Mouse (Mus musculus) monocyte, adult 5-6 weeks (primary cell): ENCODE data around the gene Eml4. TPM values are rescaled to one million over a fixed set of nuclear protein-coding genes. Genes with fewer than 3 reads are reported as not detected.

Source experiments
- ATAC-seq: fragments of 153-309, 156-312 bp; replicated peaks from 2 replicates; pipeline ENCODE4 v1.8.0; 2017; ENCODE audit warnings: mild to moderate bottlenecking; ENCODE audit not compliant: low TSS enrichment, insufficient number of reproducible peaks, severe bottlenecking, poor library complexity, low FRiP score
- total RNA-seq: library from RNA; stranded (forward); fragments of 200-1000, 200-491, 200-594 nt; gene quantifications from 3 replicates; pipeline ENCODE4 v1.2.3, GENCODE M21; 2017

Eml4 gene
- total RNA-seq, 1 experiment from 2014 or later = 60.9 TPM

- no peak for ATAC-seq
Measured at GRCm38 (mm10) chr17:83466697-83467251, 116.0 kb downstream of the Eml4 start.

GRCm38 (mm10) chr17:83469586-83469985 is 118.9 kb downstream of the Eml4 start:
- no peak for ATAC-seq

DNA sequence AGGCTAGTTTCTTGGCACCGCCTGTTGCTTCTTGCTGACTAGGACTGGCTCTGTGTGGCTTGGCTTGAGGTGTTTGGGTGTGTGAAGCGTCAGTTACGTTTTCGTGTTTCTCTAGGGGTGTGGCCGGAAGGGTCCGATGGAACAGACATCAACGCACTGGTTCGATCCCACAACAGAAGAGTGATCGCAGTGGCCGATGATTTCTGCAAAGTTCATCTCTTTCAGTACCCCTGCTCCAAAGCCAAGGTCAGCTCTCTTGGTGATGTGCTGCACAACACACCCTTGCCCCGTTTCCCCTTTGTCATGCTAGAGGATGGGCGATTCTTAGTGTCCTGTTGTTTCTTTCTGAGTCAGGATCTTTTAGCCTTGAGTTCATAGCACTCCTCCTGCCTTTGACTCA is 126.4 kb downstream of the Eml4 start:
- ATAC-seq = no peak

GRCm38 (mm10) chr17:83481551-83481950 is 130.8 kb downstream of the Eml4 start:
- no peak for ATAC-seq

DNA sequence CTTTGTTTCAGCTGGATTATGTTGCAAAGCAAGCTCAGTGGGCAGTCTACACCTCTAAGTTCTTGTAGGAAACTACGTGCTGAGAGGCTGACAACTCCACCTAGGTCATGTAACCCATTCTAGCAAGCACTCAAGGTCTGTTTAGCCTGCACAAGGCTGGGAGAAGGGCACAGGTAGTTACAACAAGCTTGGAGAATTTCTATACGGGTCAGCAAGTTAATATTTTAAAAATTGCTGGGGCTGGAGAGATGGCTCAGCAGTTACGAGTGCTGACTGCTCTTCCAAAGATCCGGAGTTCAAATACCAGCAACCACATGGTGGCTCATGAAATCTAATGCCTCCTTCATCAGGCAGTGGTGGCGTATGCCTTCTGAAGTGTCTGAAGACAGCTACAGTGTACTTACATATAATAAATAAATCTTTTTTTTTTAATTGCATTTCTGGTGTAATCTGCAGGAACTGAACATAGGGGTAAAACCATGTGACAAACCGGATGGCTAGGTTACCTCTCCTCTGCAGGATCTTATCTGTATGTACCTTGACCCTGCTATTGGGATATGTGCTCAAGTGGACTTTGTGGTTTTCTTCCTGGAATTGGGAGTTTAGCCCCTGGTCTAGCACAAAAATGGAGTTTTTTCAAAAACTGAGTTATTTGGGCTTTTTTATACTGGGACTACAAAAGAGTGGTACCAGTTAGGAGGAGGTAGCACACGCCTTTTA is 132.2 kb downstream of the Eml4 start:
- no peak for ATAC-seq

- no peak for ATAC-seq
Measured at GRCm38 (mm10) chr17:83483784-83484183, 133.1 kb downstream of the Eml4 start.

GRCm38 (mm10) chr17:83487762-83488161 is 137.0 kb downstream of the Eml4 start:
- ATAC-seq = no peak

DNA sequence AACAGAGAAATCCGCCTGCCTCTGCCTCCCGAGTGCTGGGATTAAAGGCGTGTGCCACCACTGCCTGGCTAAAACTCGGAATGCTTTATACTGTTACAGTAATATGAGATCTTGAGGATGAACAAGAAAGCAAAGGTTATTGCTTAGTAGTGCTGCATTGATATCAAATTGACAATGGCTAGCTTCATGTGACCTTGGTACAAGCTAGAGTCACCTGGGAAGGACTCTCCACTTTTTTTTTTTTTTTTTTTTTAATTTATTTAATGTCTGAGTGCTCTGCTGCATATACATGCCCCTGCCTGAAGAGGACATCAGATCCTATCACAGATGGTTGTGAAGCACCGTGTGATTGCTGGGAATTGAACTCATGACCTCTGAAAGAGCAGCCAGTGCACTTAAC is 148.2 kb downstream of the Eml4 start:
- ATAC-seq = no peak

DNA sequence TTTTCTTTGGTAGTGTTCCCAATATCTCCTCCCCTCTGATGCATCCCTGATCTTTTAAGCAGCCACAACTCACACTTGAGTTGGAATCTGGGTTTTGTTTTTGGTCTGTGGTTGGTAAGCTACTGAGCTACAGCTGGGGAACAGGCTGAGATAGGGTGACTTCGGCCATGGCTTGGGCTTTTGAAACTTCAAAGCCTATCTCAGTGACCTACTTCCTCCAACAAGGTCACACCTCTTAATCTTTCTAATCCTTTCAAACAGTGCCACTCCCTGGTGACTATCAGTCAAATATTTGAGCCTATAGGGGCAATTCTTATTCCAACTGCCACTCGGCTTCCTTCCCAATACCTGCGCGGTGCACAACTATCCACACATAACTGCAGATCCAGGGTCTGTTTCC is 149.0 kb downstream of the Eml4 start:
- no peak for ATAC-seq

DNA sequence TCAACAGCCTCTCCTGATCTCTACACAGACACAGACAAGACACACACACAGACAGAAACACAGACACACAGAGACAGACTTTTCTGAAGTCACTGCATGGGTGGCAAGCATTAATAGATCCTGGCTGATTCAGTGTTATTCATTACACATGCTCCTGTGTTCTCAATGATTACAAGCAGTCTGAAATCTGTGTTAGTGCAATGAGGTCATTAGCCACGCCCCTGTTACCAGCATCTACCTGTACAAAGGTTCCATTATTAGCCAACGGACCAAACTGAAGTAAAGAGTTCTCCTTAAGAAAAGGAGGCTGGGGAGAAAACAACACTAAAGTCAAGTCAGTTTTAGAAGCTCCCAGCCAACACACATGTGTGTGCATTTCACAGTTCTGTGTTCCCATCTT is 153.0 kb downstream of the Eml4 start:
- ATAC-seq = no peak

GRCm38 (mm10) chr17:83512130-83512529 is 161.4 kb downstream of the Eml4 start:
- ATAC-seq = no peak

DNA sequence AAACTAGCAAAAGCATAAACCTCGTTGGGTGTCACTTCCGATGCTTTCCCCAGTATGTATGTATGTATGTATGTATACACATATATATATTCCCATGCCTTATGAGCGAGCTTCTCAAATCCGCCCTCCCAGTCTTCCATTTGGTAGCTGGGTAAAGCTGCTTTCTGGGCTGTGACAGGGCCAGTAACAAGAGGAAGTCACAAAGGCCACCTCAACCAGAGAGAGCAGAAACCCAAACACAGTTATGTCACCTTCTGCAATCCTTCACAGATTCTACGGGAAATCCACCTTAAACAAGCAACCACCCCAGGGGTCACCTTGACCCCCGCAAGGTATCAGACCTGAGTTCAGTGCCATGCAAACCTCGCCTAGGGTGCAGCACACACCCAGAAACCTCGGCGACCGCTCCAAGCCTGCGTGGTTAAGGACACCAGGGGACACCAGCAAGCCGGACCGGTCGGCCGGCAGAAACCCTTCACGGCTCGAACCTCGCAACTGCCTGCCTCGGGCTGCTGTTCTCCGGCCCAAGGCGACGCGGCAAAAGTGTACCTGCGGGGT is 163.0 kb downstream of the Eml4 start:
- peak; percentile 20; the same call in 1 of the 2 replicates for ATAC-seq

- peak; percentile 94 for ATAC-seq
Measured at GRCm38 (mm10) chr17:83514213-83514701, 163.5 kb downstream of the Eml4 start.

DNA sequence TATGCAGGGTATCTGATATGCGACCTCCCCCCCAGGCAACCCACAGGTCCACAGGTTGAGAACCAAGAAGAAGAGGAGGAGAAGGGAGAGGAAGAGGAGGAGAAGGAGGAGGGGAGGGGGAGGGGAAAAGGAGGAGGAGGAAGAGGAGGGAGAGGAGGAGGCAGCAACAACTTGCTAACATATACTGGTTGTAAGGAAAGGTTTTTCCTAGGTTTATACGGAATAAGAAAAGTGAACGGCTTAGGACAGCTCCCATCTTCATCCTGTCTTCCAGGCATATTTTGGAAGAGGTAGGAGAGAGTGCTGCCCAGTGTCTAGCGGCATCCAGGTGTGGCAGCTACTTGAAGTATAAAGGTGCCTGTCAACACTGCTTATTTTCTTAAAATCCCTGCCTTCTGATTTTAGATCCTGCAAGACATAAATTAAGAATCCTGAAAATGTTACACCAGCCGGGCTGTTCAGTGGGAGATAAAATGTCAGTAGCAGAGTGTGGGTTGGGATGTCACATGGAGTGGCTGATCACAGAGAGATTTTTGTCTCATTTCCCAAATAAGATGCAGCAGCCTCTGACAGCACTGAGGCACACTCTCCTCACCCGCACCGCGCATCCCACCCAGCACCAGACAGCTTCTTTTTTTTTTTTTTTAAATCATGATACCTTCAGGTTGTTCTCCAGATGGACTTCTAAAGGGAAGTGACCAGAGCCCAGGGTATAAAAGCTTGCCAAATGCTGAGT is 166.7 kb downstream of the Eml4 start, which contains the start of gene Cox7a2l:
Gene Cox7a2l (minus strand): TSS at position 51 of the 736 bp plus-strand sequence.
- ATAC-seq = no peak

DNA sequence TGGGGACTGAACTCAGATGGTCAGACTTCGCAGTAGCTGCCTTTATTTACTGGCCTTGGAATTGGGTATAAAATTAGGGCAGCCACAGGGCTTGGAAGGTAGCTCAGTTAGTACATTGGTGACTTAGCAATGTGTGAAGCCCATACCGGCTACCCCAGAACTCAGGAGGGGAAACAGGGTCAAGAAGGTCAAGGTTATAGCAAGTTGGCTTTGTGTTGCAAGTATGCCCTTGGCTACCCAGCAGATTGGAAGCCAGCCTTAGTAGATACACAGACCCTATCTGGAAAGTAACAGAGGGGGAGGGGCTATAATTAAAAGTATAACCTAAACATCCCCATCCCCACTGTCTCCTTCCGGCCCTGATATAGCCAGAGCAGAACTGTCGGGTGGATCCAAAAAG is 171.2 kb downstream of the Eml4 start:
- ATAC-seq = no peak

DNA sequence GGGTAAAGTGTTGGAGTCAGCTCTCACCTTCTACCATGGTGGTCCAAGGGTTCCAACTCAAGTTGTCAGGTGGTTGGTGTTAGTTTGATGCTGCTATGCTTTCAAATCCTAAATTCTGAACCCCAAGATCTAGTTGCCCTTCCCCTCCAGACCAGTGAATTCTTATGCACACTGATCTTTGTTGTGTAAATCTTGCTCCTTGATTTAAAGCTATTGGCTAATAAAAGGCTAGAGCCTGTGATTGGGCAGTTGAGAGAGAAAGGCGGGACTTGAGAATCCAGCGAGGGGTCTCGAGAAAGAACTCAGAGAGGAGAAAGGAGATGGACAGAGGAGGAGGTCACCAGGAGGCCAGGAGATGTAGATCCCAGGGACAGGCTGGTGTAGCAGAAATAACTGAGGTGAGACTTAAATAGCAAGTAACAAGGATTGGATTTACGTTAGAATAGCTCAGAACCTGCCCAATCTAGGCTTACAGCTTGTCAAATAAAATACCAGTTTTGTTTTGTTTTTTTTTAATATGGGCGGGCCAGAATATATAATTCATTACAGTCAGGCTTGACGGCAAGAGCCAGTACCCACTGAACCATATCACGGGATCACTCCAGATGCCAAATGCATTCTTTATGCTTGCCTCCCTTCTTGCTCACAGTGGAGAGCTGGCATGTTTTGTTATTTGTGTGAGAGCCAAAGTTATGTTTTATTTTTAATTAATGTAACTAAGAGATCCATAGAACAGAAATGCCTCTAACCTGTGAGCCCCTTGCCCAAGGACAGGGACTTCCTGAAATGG is 172.1 kb downstream of the Eml4 start:
- no peak for ATAC-seq

DNA sequence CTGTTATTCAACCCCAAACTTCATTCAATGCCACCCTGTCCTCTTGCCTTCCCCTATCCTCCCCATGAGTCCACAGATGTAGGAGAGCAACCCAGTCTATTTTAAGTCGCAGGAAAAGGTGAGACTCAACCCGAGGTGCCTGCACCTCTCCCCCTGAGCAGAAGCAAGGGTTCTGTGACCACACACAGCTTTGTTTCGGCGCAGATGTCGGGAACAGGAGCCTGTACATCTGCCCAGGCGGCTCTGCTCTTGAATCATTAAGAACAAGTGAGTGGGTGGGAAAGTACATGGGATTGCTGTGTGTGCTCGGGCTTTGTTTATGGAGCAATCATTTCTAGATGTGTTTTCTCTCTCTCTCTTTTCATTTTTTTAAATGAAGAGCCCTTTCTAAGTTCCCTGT is 174.0 kb downstream of the Eml4 start:
- no peak for ATAC-seq

- no peak for ATAC-seq
Measured at GRCm38 (mm10) chr17:83525596-83525995, 174.9 kb downstream of the Eml4 start.

- ATAC-seq = no peak
Measured at GRCm38 (mm10) chr17:83526091-83526561, 175.4 kb downstream of the Eml4 start.
